Mouse (Mus musculus) G1E (cell line): ENCODE measurements around the gene Klhl3. TPM values are rescaled to one million over a fixed set of nuclear protein-coding genes. Genes with fewer than 3 reads are reported as not detected.

Experiments used
- ATAC-seq: 2 replicates; pipeline ENCODE4 v1.8.0; 2016; ENCODE audit warnings: mild to moderate bottlenecking; ENCODE audit not compliant: insufficient number of reproducible peaks, poor library complexity, low FRiP score, severe bottlenecking; ENCODE audit errors: extremely low read depth
- DNase-seq: peaks from one replicate; pipeline ENCODE4 v3.0.0; 2012; ENCODE audit warnings: low spot score
- H3K27me3 ChIP-seq: 2 replicates; pipeline ENCODE4 v1.6.1; 2012; ENCODE audit warnings: mild to moderate bottlenecking, low read length, inconsistent platforms; ENCODE audit not compliant: insufficient read depth
- H3K36me3 ChIP-seq: replicated peaks from 2 replicates; pipeline ENCODE3; 2012; ENCODE audit warnings: mild to moderate bottlenecking, inconsistent platforms
- H3K4me1 ChIP-seq: 2 replicates; pipeline ENCODE4 v1.6.1; 2012; ENCODE audit warnings: low read depth, low read length, inconsistent platforms, mixed read lengths; ENCODE audit not compliant: insufficient read depth
- H3K4me3 ChIP-seq: 2 replicates; pipeline ENCODE4 v1.5.1; 2012; ENCODE audit warnings: low read depth, mild to moderate bottlenecking, inconsistent platforms, low read length, moderate library complexity, mixed read lengths
- H3K9me3 ChIP-seq: replicated peaks from 2 replicates; pipeline ENCODE4 v1.6.1; 2012; ENCODE audit warnings: inconsistent platforms
- CTCF ChIP-seq: IDR thresholded peaks from 2 replicates; pipeline ENCODE4 v1.5.1; 2012; ENCODE audit warnings: low read depth, low read length, inconsistent platforms, mixed read lengths
- GATA1 ChIP-seq: IDR thresholded peaks from 2 replicates; pipeline ENCODE4 v1.6.1; 2012; ENCODE audit warnings: borderline replicate concordance, low read length, inconsistent platforms, mixed read lengths
- GATA2 ChIP-seq: IDR thresholded peaks from 2 replicates; pipeline ENCODE4 v1.6.1; 2012; ENCODE audit warnings: low read depth, low read length, inconsistent platforms, borderline replicate concordance
- POLR2AphosphoS5 ChIP-seq: IDR thresholded peaks from 2 replicates; pipeline ENCODE4 v1.6.1; 2012; ENCODE audit warnings: low read depth, low read length, inconsistent platforms; ENCODE audit not compliant: insufficient replicate concordance
- TAL1 ChIP-seq: conservative IDR thresholded peaks from 2 replicates; pipeline ENCODE4 v1.6.1; 2012; ENCODE audit warnings: low read depth, low read length, inconsistent platforms, mixed read lengths
- polyA plus RNA-seq: library from polyadenylated mRNA; stranded (reverse); fragments of >175 nt; gene quantifications from 2 replicates; pipeline ENCODE4 v1.2.3, GENCODE M21; 2012
- total RNA-seq, 2 experiments: library from RNA; stranded (forward) in 1 of 2; stranded (reverse) in 1 of 2; fragments of 200-1000 nt in 1 of 2; fragments of >200 nt in 1 of 2; fragmentation: Nextera tagmentation in 1 of 2; gene quantifications; 2 replicates each; pipeline ENCODE4 v1.2.3; 2014 to 2017

Gene Klhl3
- total and polyA plus RNA-seq, 3 experiments = 0.05 TPM; not detected in 2

DNA sequence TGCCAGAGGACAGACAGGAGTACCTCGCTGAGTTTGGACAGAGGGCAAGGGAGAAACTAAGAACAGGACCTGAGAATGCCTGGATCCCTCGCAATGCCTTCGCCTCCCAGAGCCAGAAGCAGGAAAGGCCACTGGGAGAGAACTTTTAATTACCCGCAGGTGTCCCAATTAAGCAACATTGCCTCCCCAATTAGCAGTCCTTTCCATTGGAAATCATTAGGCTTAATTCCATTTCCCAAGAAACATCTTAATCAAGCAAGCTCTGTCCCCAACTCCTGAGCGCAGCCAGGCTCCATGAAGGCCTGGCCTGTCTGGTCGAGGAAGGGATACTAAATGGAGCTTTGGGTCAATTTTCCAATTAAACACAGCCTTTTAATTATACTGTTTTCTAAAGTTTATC is 147.7 kb downstream of the Klhl3 start:
- TF ChIP-seq GATA2 (no peak), CTCF (no peak), POLR2AphosphoS5 (no peak), TAL1 (no peak), GATA1 (no peak)
- DNase-seq = no peak
- no peaks in the 10 kb centered on the region for H3K27me3 ChIP-seq
- no peaks in the 10 kb centered on the region for H3K36me3 ChIP-seq
- no peak overlapping the region for H3K4me3 ChIP-seq
- H3K4me1 ChIP-seq = no peaks in the 10 kb centered on the region
- ATAC-seq = no peak
- H3K9me3 ChIP-seq = peaks cover 81% of the 10 kb centered on the region

- ATAC-seq = no peak
- H3K9me3 ChIP-seq = peaks cover 55% of the 10 kb centered on the region
- H3K36me3 ChIP-seq = no peaks in the 10 kb centered on the region
- H3K4me3 ChIP-seq = no peak overlapping the region
- no peaks in the 10 kb centered on the region for H3K4me1 ChIP-seq
- TF ChIP-seq GATA2 (no peak), TAL1 (no peak), CTCF (no peak), POLR2AphosphoS5 (no peak), GATA1 (no peak)
- DNase-seq = no peak
- H3K27me3 ChIP-seq = no peaks in the 10 kb centered on the region
Observed at GRCm38 (mm10) chr13:57960254-57960653, 153.1 kb downstream of the Klhl3 start.

DNA sequence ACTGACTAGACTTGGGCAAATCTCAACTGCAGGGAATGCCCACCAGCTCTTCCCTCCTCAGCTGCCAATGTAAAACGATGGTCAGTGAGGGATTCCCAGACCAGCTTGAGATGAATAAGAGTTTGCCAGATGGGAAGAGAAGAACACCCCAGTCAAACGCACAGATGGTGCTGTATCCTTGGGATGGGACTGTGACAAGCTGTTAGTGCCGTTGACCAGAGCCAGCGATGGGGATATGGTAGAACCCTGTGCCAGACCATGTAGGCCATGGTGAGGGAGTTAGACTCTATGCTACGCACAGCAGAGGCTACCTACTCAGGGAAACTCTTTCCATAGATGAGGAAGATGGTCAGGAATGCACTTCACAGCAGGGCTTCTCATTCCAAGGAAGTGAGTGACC is 153.6 kb downstream of the Klhl3 start:
- no peak for TF ChIP-seq GATA2
- no peak for TF ChIP-seq GATA1
- no peak for TF ChIP-seq POLR2AphosphoS5
- no peak for TF ChIP-seq TAL1
- no peak for TF ChIP-seq CTCF
- ATAC-seq = no peak
- no peak overlapping the region for H3K4me3 ChIP-seq
- H3K27me3 ChIP-seq = no peaks in the 10 kb centered on the region
- H3K36me3 ChIP-seq = no peaks in the 10 kb centered on the region
- no peak for DNase-seq
- H3K4me1 ChIP-seq = no peaks in the 10 kb centered on the region
- H3K9me3 ChIP-seq = peaks cover 56% of the 10 kb centered on the region

Other genes with a start within 250 kb of the Klhl3 start
- not detected in 2 replicates for gene Spock1, start 205.3 kb downstream of the Klhl3 start, total RNA-seq (2014; fragmentation: Nextera tagmentation)
- gene Spock1, start 205.3 kb downstream of the Klhl3 start, total RNA-seq (2017) = 0.22 and 0.23 TPM in 2 replicates
- not detected in 2 replicates for gene Spock1, start 205.3 kb downstream of the Klhl3 start, polyA plus RNA-seq
- gene Hnrnpa0, start 15.0 kb upstream of the Klhl3 start, total RNA-seq (2014; fragmentation: Nextera tagmentation) = 63.4 and 64.9 TPM in 2 replicates
- 73.3 and 78.5 TPM in 2 replicates for gene Hnrnpa0, start 15.0 kb upstream of the Klhl3 start, total RNA-seq (2017)
- 550 and 843 TPM in 2 replicates for gene Hnrnpa0, start 15.0 kb upstream of the Klhl3 start, polyA plus RNA-seq
- 63.2 and 66.5 TPM in 2 replicates for gene Idnk, start 44.1 kb upstream of the Klhl3 start, total RNA-seq (2014; fragmentation: Nextera tagmentation)
- gene Idnk, start 44.1 kb upstream of the Klhl3 start, total RNA-seq (2017) = 46.4 and 46.7 TPM in 2 replicates
- gene Idnk, start 44.1 kb upstream of the Klhl3 start, polyA plus RNA-seq = 14.8 and 16.2 TPM in 2 replicates
- gene Ubqln1, start 102.1 kb upstream of the Klhl3 start, total RNA-seq (2014; fragmentation: Nextera tagmentation) = 103 and 105 TPM in 2 replicates
- gene Ubqln1, start 102.1 kb upstream of the Klhl3 start, total RNA-seq (2017) = 78.1 and 84.1 TPM in 2 replicates
- 81.7 and 84.0 TPM in 2 replicates for gene Ubqln1, start 102.1 kb upstream of the Klhl3 start, polyA plus RNA-seq
- gene Gkap1, start 162.1 kb upstream of the Klhl3 start, total RNA-seq (2014; fragmentation: Nextera tagmentation) = 0.83 and 0.98 TPM in 2 replicates
- gene Gkap1, start 162.1 kb upstream of the Klhl3 start, total RNA-seq (2017) = 20.6 and 29.0 TPM in 2 replicates
- 3.1 and 4.1 TPM in 2 replicates for gene Gkap1, start 162.1 kb upstream of the Klhl3 start, polyA plus RNA-seq
- not detected in 2 replicates for gene Kif27, start 245.5 kb upstream of the Klhl3 start, total RNA-seq (2014; fragmentation: Nextera tagmentation)
- gene Kif27, start 245.5 kb upstream of the Klhl3 start, total RNA-seq (2017) = 0.05 and 0.06 TPM in 2 replicates
- not detected in 2 replicates for gene Kif27, start 245.5 kb upstream of the Klhl3 start, polyA plus RNA-seq